Mouse (Mus musculus) ovary, postnatal 10 days (tissue): ENCODE results near the gene Gnb1.
"Not testable (repeated sequence)": the region's sequence is repeated elsewhere in the genome, so short reads cannot be mapped to it uniquely, and the experiment has no call there.

Experiments used
- DNase-seq: peaks from one replicate; pipeline ENCODE4 v3.0.0; 2022; ENCODE audit warnings: low spot score

Gnb1 gene

DNA sequence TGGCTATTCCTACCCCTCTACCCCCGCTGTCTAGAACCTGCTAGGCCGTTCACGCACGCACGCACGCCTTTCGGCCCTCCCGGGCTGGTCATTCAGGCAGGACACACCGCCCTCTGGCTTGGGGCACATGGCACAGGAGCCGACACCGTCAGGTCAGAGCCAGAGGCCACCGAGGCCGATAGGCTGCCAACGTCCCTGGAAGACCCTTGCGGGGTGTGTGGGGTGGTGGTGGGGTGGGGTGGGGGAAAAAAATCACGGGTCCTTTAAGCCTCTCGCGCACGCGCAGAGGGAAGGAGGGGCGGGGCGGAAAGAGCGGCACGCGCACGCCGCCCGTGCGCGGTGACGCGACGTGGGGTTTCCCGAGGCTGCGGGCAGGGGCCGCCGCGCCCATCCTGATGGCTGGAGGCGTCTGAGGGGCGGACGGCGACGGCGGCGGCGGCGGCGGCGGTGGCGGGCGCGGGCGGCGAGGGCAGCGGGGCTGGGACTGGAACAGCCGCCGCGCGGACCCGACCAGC is at the start of gene Gnb1:
Gnb1 (plus strand) TSS at position 372 of the 515 bp plus-strand sequence.
- peak; percentile 89 for DNase-seq

- no peak for DNase-seq
These were observed 48.4 kb upstream of the Gnb1 start for GRCm38 (mm10) chr4:155442808-155443207.

DNA sequence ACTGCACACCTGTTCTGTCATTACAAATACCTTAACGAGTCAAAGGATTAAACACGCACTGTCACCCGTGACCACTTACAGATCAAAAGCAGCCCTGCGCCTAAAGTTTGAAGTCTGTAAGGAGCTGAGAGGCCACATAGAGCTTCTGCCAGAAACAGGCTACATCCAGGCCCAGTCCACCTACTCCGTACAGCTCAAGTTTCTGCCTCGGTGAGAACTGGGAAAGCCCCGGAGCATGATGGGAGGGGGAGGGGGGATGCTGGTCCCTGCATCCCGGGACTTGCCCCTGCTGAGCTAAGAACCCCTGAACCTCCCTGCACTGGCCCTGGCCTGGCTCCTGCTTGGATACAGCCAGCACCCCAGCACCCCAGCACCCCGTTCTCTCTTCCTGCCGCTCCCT is 39.6 kb upstream of the Gnb1 start:
- no peak for DNase-seq

GRCm38 (mm10) chr4:155458575-155458974 is 32.6 kb upstream of the Gnb1 start:
- DNase-seq: no peak

DNA sequence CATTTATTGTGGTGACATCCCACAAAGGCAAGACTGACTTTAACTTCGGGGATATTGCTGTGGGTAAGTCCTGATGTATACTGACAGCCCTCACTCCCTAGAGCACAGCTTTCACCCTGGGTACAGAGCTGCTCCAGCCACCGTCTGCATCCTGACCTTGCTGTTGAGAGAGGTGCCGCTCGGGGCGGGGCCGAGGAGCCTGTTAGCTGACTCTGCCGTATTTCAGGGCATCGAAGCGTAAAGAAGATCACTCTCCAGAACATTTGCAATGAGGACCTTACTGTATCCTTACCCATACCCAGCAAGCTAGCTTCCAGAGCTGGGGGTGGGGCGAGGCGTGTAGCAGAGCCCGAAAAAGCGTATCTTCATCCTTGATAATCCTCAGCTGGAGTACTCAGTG is 28.1 kb upstream of the Gnb1 start:
- no peak for DNase-seq

DNA sequence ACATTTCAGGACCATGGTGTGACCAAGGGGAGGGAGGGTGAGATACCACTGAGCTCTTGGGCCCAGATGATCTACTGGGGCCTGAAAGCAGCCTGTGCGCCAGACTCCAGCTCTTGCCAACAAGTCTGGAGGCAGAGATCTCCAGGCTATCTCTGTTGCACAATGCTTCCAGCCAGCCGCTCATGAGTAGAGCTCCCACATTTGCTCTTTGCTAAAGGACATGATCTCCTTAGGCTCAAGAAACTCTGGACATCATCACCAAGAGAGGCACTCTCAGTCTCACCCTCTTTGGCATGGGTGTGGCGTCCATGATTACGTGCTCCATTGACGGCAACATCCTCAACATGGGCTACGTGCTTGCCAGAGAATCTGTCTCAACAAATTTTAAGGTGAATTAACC is 27.6 kb upstream of the Gnb1 start:
- DNase-seq: no peak

GRCm38 (mm10) chr4:155464061-155464460 is 27.1 kb upstream of the Gnb1 start:
- no peak for DNase-seq

DNA sequence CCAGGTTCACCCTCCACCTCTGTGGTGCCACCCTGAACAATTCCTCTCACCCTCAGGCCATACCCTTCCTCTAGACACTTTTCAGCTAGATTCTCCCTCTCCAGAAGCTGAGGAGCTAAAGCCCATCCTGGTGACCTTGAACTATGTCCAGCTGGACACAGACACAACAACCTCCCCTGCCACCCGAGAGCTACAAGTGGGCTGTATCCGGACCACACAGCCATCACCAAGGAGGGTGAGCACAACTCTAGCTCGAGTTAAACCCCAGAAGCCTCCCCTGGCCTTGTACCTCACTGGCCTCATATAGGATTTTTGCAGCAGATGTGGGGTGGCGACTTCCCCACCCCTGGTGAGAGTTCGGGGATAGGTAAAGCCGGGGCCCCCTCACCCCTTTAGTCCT is 25.6 kb upstream of the Gnb1 start:
- DNase-seq: no peak

DNA sequence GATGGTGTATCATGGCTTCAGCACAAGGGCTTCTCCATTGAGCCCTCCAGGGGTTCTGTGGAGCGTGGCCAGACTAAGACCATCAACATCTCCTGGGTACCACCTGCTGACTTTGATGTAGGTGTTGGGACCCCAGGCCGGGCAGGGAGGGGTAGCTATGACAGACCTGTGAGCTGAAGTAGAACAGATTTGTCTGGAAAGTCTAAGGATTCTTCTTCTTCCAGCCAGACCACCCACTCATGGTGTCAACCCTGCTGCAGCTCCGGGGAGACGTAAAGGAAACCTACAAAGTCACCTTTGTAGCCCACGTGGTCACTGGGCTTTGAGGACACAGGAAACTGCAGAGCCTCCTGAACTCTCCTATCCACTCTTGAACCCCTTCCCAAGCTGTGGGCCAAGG is 25.1 kb upstream of the Gnb1 start:
- no peak for DNase-seq

DNA sequence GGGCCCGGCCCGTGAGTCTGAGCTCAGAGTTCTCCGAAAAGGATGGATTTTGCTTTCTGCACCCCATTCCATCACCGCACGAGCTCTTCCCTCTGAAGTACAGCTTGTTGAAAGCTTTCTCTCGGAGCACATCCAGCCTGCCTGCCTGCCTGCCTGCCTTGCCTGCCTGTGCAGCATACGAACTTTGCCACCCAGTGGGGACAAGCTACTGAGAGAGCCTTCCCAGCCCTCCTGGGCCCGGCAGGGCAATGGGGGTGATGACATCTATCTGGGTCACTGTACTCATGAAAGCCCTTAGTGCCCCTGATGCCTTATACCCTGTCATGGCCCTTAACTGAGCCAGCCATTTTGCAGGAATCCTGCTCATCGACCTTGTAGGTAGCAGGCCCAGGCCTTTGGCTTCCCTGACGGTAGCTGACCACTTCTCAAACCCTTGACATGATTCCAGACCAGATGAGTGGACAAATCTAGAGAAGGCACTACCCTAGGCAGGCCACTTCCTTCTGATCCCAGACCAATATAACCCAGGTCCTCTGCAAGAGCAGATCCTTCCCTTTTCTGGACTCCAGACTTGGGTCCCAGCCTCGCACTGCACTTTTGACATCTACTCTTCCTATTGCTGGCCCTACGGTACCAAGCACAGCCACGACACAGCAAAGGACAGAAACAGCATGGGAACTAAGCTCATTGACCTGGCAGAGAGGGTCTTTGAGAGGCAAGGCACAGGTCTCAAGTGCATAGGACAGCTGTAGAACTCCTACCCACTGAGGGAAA is 23.7 kb upstream of the Gnb1 start:
- DNase-seq: no peak

DNA sequence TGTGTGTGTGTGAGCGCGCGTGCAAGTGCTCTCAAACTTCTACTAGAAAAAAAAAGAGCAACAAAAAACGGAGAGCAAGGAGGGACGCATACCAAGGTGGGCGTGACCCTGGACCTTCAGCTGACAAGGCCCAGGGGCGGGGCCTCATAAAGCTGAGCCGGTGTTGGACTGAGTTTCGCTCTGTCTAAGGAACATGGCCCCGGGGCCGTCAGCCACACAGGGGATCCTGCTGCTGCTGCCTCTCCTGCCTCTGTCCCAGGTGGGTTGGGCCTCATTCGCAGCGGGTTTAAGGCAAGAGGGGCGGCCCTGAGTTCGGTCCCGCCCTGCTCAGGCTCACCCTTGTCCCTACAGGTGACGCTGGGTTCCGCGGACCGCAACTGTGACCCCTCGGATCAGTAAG is 22.2 kb upstream of the Gnb1 start, which contains the start of gene Tmem52:
Tmem52 (plus strand) TSS at position 163 of the 400 bp plus-strand sequence.
- no peak for DNase-seq

DNA sequence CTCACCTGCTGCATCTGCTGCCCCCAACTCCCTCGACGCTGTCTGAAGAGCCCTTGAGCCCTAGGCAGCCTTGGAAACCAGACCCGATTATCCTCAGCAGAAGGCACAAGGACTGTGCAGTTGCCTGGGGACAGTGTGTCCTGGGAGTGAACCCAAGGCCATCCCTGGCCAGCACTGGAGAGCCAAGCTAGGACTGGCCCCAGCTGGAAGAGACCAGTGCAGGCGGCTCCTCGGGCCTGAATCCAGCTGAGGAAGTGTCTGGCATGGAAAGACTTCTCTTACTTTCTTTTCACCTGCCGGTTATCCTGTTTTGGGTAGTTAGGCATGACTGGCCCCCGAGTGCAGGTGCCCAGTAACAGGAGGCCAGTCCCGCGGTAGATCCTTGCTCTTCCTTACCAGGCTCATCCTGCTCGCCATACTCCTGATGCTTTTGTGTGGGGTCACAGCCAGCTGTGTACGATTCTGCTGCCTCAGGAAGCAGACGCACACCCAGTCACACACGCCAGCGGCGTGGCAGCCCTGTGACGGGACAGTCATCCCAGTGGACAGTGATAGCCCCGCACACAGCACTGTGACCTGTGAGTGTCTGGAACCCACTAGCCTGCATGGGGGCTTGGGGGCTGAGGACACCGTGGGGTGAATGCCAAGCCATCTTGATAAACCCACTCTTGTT is 21.4 kb upstream of the Gnb1 start:
- DNase-seq: no peak

DNA sequence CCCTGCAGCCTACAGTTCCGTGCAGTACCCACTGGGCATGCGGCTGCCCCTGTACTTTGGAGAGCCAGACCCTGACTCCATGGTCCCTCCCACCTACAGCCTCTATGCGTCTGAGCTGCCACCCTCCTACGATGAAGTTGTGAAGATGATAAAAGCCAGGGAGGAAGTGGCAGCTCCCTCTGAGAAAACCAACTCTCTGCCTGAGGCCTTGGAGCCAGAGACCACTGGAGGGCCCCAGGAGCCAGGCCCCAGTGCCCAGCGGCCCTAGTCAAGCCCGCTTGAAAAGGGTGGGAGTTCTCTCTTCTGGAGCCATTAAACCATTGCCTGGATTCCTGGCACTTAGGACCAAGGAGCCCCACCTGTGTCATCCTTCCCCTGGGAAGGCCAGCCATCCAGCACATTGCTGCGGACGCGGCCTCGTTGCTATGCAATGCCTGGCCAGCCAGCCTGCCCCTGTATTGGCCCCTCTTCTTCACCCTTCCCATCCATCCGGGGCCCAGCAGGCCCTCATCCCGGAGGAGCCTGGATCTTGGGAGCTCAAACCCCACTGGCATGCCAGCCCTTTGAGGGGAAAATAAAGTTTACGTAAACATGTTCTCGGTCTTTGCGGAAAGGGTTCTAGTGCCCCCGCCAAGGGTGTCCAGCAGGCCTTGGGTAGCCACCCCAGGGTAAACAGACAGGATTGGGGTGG is 20.8 kb upstream of the Gnb1 start:
- no peak for DNase-seq

DNA sequence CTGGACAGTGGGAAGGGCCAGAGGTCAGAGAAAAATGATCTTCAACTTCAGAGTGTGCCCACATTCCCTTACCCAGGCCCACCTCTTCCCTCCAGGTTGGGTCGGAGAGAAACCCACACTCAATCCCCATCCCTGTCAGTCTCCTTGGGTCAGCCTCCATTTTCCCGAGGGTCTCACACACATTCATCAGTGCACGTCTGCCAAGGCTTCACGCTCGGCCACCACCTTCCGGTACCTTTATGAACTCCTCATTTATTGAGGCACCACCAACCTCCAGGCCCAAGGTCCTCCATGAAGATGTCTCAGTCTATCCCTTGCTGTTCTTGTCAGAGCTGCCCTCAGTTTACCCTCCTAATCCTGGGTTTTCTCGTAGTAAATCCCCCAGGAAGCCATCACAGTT is 20.2 kb upstream of the Gnb1 start:
- no peak for DNase-seq

DNA sequence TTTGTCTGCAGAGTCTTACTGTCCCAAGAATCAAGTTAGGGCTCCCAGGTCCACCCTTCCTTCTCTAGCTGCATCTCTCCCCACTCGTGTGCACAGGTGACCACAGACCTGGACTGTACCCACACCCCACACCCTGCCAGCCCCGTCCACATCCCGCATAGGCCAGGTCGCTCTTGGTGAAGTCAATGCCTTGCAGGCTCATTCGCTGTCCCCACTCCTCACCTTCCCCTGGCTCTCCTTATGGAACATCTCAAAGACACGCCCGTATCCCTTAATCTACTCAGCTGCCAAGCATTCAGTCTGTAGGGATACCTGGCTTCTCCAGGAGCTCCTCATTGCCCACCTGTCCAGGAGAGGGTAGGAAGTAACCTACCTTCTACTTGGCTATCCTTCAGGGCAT is 19.8 kb upstream of the Gnb1 start:
- no peak for DNase-seq

DNA sequence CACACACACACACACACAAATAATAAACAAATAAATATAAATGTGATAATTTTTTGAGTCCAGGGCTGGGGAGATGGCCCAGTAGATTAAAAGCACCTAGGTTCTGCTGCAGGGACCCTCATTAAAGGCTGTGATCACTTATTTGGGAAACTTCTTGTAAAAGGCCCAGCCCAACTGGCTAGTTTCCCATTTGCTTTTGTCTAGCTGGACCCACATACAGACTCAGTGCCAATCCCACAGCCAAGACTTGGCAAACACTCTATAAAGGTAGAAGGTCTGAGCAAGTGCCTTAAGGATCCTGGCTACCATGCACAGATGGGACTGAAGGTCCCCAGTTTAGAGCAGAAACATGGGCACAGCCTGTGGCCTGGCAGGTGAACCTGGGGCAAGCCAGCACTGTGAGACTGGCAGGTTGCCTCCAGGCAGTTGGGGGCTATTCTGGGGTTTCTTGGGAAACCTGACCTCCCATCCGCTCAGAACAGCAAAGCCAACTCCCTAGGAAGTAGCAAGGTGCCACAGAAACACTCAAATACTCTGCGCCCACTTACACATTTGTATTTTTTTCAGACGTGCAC is 18.4 kb upstream of the Gnb1 start:
- no peak for DNase-seq

DNA sequence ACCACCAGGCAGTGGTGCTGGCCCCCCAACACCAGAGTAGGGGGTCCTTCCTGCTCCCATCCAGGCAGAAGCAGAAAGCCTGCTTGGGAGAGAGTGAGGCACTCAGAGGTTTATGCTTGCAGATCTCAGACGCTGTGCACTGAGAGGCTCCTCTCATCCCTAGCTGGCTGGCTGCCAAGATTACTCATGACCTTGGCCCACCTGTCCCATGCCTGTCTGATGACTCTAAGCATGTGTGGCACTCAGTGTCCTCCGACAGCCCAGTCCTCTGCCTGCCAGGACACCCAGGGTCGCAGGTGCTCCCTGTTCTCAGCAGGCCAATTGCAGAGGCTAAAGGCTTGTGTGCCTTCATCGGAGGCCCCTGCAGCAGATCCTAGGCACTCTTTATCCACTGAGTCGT is 17.8 kb upstream of the Gnb1 start:
- DNase-seq: no peak

GRCm38 (mm10) chr4:155473796-155474195 is 17.4 kb upstream of the Gnb1 start:
- DNase-seq: not testable (repeated sequence)

DNA sequence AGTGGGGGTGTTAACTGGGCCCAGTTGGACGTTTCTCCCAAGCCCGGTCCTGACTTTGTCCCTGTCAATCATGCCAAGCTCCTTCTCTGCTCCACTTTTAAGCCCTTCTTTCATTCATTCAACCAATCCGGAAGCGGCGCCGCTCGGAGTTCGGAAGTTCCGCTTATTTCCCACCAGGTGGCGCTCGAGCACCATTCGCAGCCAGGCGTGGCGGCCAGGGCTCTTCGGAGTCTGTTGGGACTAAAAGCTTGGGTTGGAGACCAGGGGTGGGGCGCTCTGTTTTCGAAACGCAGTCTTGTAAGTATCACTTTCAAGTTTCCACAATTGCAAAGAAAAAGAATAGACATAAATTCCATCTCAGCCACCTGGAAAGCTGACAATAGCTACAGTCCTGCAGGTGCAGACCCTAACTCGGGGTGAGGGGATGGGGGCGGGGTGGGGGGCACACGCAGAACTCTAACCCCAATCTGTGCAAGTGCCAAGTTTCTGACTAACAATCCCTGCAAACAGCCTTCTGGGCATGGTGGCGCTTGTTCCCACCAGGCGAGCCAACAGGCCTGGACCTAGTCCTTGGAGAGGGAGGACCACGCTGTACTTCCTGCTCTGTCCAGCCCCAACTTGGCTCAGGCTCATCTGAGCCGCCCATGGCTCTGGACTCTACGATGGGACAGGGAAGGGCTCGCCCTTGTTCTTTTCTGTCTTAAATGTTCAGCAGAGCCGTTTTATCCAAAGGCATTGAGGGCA is 9.6 kb upstream of the Gnb1 start:
- peak; percentile 65 for DNase-seq

DNA sequence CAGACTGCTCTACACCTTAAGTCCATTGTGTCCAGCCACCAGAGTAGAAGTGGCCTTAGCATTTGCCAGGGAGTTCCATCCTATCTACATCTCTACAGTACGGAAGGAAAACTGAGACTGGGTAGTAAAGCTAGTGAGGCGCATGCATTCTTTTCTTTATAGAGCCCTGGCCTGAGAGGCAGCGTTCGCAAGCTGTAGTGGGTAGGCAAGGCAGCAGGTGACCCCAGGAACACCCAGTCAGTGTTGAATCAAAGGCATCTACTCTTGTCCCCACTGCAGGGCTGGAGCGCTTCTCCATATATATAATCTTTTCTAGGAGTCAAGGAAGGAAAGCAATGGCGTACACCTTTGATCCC is 9.1 kb upstream of the Gnb1 start:
- DNase-seq: no peak

GRCm38 (mm10) chr4:155482733-155483540 is 8.2 kb upstream of the Gnb1 start:
- DNase-seq: no peak
